Comparison of ENCODE assay signal across 22 mouse cellular contexts in the genomic region with DNA sequence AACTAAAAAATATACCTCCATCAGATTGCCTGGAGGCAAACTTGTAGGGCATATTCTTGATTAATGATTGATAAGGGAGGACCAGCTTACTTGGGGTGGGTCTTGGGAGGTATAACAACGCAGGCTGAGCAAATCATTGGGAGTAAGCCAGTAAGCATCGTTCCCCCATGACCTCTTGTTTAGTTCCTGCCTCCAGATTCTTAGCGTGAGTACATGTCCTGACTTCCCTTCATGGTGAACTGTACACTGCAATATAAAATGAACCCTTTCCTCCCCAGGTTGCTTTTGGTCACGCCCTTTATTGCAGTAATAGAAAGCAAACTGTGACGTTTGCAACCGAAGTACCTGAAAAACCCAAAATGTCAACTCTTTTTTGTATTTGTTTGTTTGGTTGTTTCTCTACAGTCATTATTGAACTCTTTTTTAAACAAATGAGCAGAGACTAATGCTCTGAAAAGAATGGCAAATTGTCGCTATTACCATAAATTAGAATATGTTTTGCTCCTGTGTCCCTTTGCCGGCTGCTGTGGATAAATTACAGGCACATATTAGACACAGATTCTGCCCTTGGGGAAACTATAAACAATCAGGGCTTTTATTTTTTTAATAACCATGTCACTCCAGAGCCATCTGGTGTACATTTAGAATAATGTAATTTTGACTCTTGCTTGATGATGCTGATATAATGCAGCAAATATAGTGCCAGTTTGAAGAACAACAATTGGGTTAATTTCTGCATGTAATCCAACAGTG.
DNase-seq lines count a peak whose midpoint lies in the region; ATAC-seq lines count a peak whose summit lies in the region.
"Had no signal": no experiment of that assay in that cellular context is flagged by ENCODE, and none has a peak within 500 bp of the region (broad histone marks: within the 10 kb centered on the region; RNA-seq: fewer than 3 reads in every experiment).

No protein-coding gene starts in this region.

- no peak for ATAC-seq in embryonic facial prominence, embryonic 11.5 days (replicated peaks; ENCODE audit: insufficient number of reproducible peaks, low FRiP score, low TSS enrichment, low read depth)
- ATAC-seq in midbrain, embryonic 12.5 days (ENCODE audit: low FRiP score, low read depth) = 0 out of 2 replicates have a peak, but pooled peaks have one; percentile 43
- ATAC-seq in midbrain, embryonic 11.5 days (ENCODE audit: low FRiP score) = no peak
- peak; percentile 48; the same call in 1 of the 2 replicates for ATAC-seq in hindbrain, embryonic 15.5 days (ENCODE audit: low FRiP score, low read depth)
- ATAC-seq in neural tube, embryonic 13.5 days (ENCODE audit: low read depth) = peak; percentile 74
- ATAC-seq: CD4-positive, CD25-positive, alpha-beta regulatory T cell, adult 4 months; lung, postnatal 0 days had no signal

- H3K36me3 ChIP-seq in embryonic facial prominence, embryonic 11.5 days (replicated peaks; ENCODE audit: control insufficient read depth, insufficient read depth, low read depth, low read length) = no peaks in the 10 kb centered on the region
- no peaks in the 10 kb centered on the region for H3K36me3 ChIP-seq in embryonic facial prominence, embryonic 10.5 days (replicated peaks)
- H3K36me3 ChIP-seq in midbrain, embryonic 12.5 days = no peaks in the 10 kb centered on the region
- H3K36me3 ChIP-seq in midbrain, embryonic 11.5 days (ENCODE audit: control insufficient read depth, insufficient read depth, low read length) = no peaks in the 10 kb centered on the region
- no peaks in the 10 kb centered on the region for H3K36me3 ChIP-seq in hindbrain, embryonic 15.5 days
- H3K36me3 ChIP-seq in neural tube, embryonic 13.5 days = no peaks in the 10 kb centered on the region
- H3K36me3 ChIP-seq: embryonic facial prominence, embryonic 12.5 days; G1E; limb, embryonic 13.5 days had no signal

- no peaks in the 10 kb centered on the region for H3K9me3 ChIP-seq in embryonic facial prominence, embryonic 11.5 days (replicated peaks; ENCODE audit: control insufficient read depth, low read length)
- no peaks in the 10 kb centered on the region for H3K9me3 ChIP-seq in embryonic facial prominence, embryonic 10.5 days
- no peaks in the 10 kb centered on the region for H3K9me3 ChIP-seq in midbrain, embryonic 12.5 days
- no peaks in the 10 kb centered on the region for H3K9me3 ChIP-seq in midbrain, embryonic 11.5 days (ENCODE audit: control insufficient read depth, low read length)
- H3K9me3 ChIP-seq in hindbrain, embryonic 15.5 days = no peaks in the 10 kb centered on the region
- H3K9me3 ChIP-seq in neural tube, embryonic 13.5 days = no peaks in the 10 kb centered on the region
- H3K9me3 ChIP-seq: G1E; limb, embryonic 13.5 days had no signal

- H3K27me3 ChIP-seq in embryonic facial prominence, embryonic 11.5 days (ENCODE audit: control insufficient read depth, insufficient read depth, low read length) = no peaks in the 10 kb centered on the region
- H3K27me3 ChIP-seq in embryonic facial prominence, embryonic 10.5 days (replicated peaks; ENCODE audit: low read depth, poor library complexity, severe bottlenecking) = no peaks in the 10 kb centered on the region
- no peaks in the 10 kb centered on the region for H3K27me3 ChIP-seq in midbrain, embryonic 12.5 days
- no peaks in the 10 kb centered on the region for H3K27me3 ChIP-seq in midbrain, embryonic 11.5 days (ENCODE audit: control insufficient read depth, insufficient read depth, low read length)
- H3K27me3 ChIP-seq in hindbrain, embryonic 15.5 days = no peaks in the 10 kb centered on the region
- H3K27me3 ChIP-seq in neural tube, embryonic 13.5 days = no peaks in the 10 kb centered on the region
- H3K27me3 ChIP-seq: embryonic facial prominence, embryonic 12.5 days; limb, embryonic 13.5 days had no signal

- no peak overlapping the region for H3K4me2 ChIP-seq in embryonic facial prominence, embryonic 11.5 days (ENCODE audit: low read depth, low read length)
- no peak overlapping the region for H3K4me2 ChIP-seq in midbrain, embryonic 12.5 days (replicated peaks)
- no peak overlapping the region for H3K4me2 ChIP-seq in midbrain, embryonic 11.5 days
- H3K4me2 ChIP-seq in hindbrain, embryonic 15.5 days = peak overlapping the region; percentile 8; the same call in 1 of the 2 replicates
- no peak overlapping the region for H3K4me2 ChIP-seq in neural tube, embryonic 13.5 days
- H3K4me2 ChIP-seq: embryonic facial prominence, embryonic 12.5 days; limb, embryonic 13.5 days had no signal

- no peaks in the 10 kb centered on the region for H3K4me1 ChIP-seq in embryonic facial prominence, embryonic 11.5 days (ENCODE audit: control insufficient read depth, insufficient read depth, low read length)
- peaks cover 2% of the 10 kb centered on the region; the same call in 1 of the 2 replicates for H3K4me1 ChIP-seq in embryonic facial prominence, embryonic 10.5 days
- H3K4me1 ChIP-seq in midbrain, embryonic 12.5 days = no peaks in the 10 kb centered on the region
- H3K4me1 ChIP-seq in midbrain, embryonic 11.5 days (ENCODE audit: control insufficient read depth, insufficient read depth, low read length) = no peaks in the 10 kb centered on the region
- 0 out of 2 replicates have a peak, but pooled peaks cover 5% of the 10 kb centered on the region for H3K4me1 ChIP-seq in hindbrain, embryonic 15.5 days (replicated peaks)
- peaks cover 14% of the 10 kb centered on the region for H3K4me1 ChIP-seq in neural tube, embryonic 13.5 days (replicated peaks)
- H3K4me1 ChIP-seq: embryonic facial prominence, embryonic 12.5 days; limb, embryonic 13.5 days had no signal

- DNase-seq in embryonic facial prominence, embryonic 11.5 days (ENCODE audit: low spot score) = peak; percentile 48
- DNase-seq in embryonic facial prominence, embryonic 10.5 days (ENCODE audit: low spot score) = no peak
- no peak for DNase-seq in midbrain, embryonic 11.5 days (ENCODE audit: low spot score, missing footprints)
- no peak for DNase-seq in spleen, postnatal 36 days (ENCODE audit: low spot score in 2 of 2)
- no peak for DNase-seq in thymus, postnatal 4 days
- DNase-seq: cerebellum, adult 18-20 months; heart, postnatal 4 days; kidney, adult 11 months; kidney, postnatal 14 days; layer of hippocampus, adult 9-11 months; right cerebral cortex, postnatal 4 days; thymus, postnatal 36 days had no signal

- H3K4me3 ChIP-seq in embryonic facial prominence, embryonic 11.5 days (ENCODE audit: low read depth, low read length) = no peak overlapping the region
- H3K4me3 ChIP-seq in embryonic facial prominence, embryonic 10.5 days = no peak overlapping the region
- no peak overlapping the region for H3K4me3 ChIP-seq in midbrain, embryonic 12.5 days
- no peak overlapping the region for H3K4me3 ChIP-seq in midbrain, embryonic 11.5 days (ENCODE audit: low read depth, low read length)
- no peak overlapping the region for H3K4me3 ChIP-seq in hindbrain, embryonic 15.5 days
- no peak overlapping the region for H3K4me3 ChIP-seq in neural tube, embryonic 13.5 days
- H3K4me3 ChIP-seq: embryonic facial prominence, embryonic 12.5 days; limb, embryonic 13.5 days; myocyte had no signal

- WGBS in embryonic facial prominence, embryonic 11.5 days = 64% methylated on average over 8 of the region's 8 CpGs
- WGBS in embryonic facial prominence, embryonic 10.5 days = 69% methylated on average over 8 of the region's 8 CpGs
- 70% methylated on average over 8 of the region's 8 CpGs for WGBS in midbrain, embryonic 12.5 days
- 91% methylated on average over 8 of the region's 8 CpGs for WGBS in midbrain, embryonic 11.5 days
- 31% methylated on average over 8 of the region's 8 CpGs for WGBS in hindbrain, embryonic 15.5 days
- WGBS in neural tube, embryonic 13.5 days = 37% methylated on average over 8 of the region's 8 CpGs

- H3K9ac ChIP-seq in embryonic facial prominence, embryonic 11.5 days (replicated peaks; ENCODE audit: low read length) = no peak overlapping the region
- no peak overlapping the region for H3K9ac ChIP-seq in midbrain, embryonic 12.5 days (replicated peaks)
- H3K9ac ChIP-seq in midbrain, embryonic 11.5 days (ENCODE audit: low read length) = no peak overlapping the region
- H3K9ac ChIP-seq in hindbrain, embryonic 15.5 days = no peak overlapping the region
- H3K9ac ChIP-seq in neural tube, embryonic 13.5 days = no peak overlapping the region
- H3K9ac ChIP-seq: embryonic facial prominence, embryonic 12.5 days; limb, embryonic 13.5 days; liver, embryonic 14.5 days had no signal

- no peak overlapping the region for H3K27ac ChIP-seq in embryonic facial prominence, embryonic 11.5 days (replicated peaks; ENCODE audit: low read depth, low read length)
- H3K27ac ChIP-seq in embryonic facial prominence, embryonic 10.5 days (replicated peaks) = no peak overlapping the region
- no peak overlapping the region for H3K27ac ChIP-seq in midbrain, embryonic 12.5 days (replicated peaks)
- no peak overlapping the region for H3K27ac ChIP-seq in midbrain, embryonic 11.5 days (ENCODE audit: low read depth, low read length)
- no peak overlapping the region for H3K27ac ChIP-seq in hindbrain, embryonic 15.5 days (replicated peaks)
- peak overlapping the region; percentile 52; the same call in 1 of the 2 replicates for H3K27ac ChIP-seq in neural tube, embryonic 13.5 days (replicated peaks)
- H3K27ac ChIP-seq: embryonic facial prominence, embryonic 12.5 days; limb, embryonic 13.5 days; liver, embryonic 14.5 days had no signal

Comparison
In these comparisons a context has a peak if more than half of its experiments do, and no peak if none do; other contexts are left out.
1. ATAC-seq: peak in midbrain, embryonic 12.5 days (single experiment), hindbrain, embryonic 15.5 days (single experiment) and neural tube, embryonic 13.5 days (single experiment); none in embryonic facial prominence, embryonic 11.5 days (single experiment) and midbrain, embryonic 11.5 days (single experiment).